Mouse (Mus musculus): ENCODE data around the gene Rprd1b. TPM values are rescaled to one million over a fixed set of nuclear protein-coding genes. Genes with fewer than 3 reads are reported as not detected.

Rprd1b gene
- total RNA-seq, 2 experiments from 2014 or later = 24.8 to 28.9 TPM

GRCm38 (mm10) chr2:158070885-158071632 lies 42.8 kb downstream of the Rprd1b start:
- no peak for DNase-seq
- intact Hi-C loops (cut with DNase I; ENCODE audit: low total_unique reads) = no loop called here

- intact Hi-C loops (cut with DNase I; ENCODE audit: low total_unique reads) = no loop called here
- no peak for DNase-seq
Observed at GRCm38 (mm10) chr2:158071633-158071995, 43.3 kb downstream of the Rprd1b start.

GRCm38 (mm10) chr2:158074835-158075234 lies 46.5 kb downstream of the Rprd1b start:
- no peak for DNase-seq
- intact Hi-C loops (cut with DNase I; ENCODE audit: low total_unique reads) = no loop called here

- intact Hi-C loops (cut with DNase I; ENCODE audit: low total_unique reads) = no loop called here
- no peak for DNase-seq
Observed at GRCm38 (mm10) chr2:158076690-158077089, 48.4 kb downstream of the Rprd1b start.

- DNase-seq = no peak
- intact Hi-C loops (cut with DNase I; ENCODE audit: low total_unique reads) = no loop called here
Observed at GRCm38 (mm10) chr2:158077981-158078380, 49.7 kb downstream of the Rprd1b start.

GRCm38 (mm10) chr2:158078971-158079370 lies 50.7 kb downstream of the Rprd1b start:
- DNase-seq = no peak
- intact Hi-C loops (cut with DNase I; ENCODE audit: low total_unique reads) = no loop called here

GRCm38 (mm10) chr2:158079843-158080395 lies 51.6 kb downstream of the Rprd1b start:
- no peak for DNase-seq
- intact Hi-C loops (cut with DNase I; ENCODE audit: low total_unique reads) = no loop called here

GRCm38 (mm10) chr2:158080622-158081241 lies 52.4 kb downstream of the Rprd1b start:
- intact Hi-C loops (cut with DNase I; ENCODE audit: low total_unique reads) = no loop called here
- DNase-seq = no peak

- intact Hi-C loops (cut with DNase I; ENCODE audit: low total_unique reads) = no loop called here
- no peak for DNase-seq
Observed at GRCm38 (mm10) chr2:158084486-158084885, 56.2 kb downstream of the Rprd1b start.

GRCm38 (mm10) chr2:158090096-158090495 lies 61.8 kb downstream of the Rprd1b start:
- intact Hi-C loops (cut with DNase I; ENCODE audit: low total_unique reads) = no loop called here
- DNase-seq = no peak

- intact Hi-C loops (cut with DNase I; ENCODE audit: low total_unique reads) = no loop called here
- peak; percentile 37 for DNase-seq
Observed at GRCm38 (mm10) chr2:158093345-158093744, 65.0 kb downstream of the Rprd1b start.

GRCm38 (mm10) chr2:158094300-158094699 lies 66.0 kb downstream of the Rprd1b start:
- no peak for DNase-seq
- intact Hi-C loops (cut with DNase I; ENCODE audit: low total_unique reads) = no loop called here

GRCm38 (mm10) chr2:158094846-158095245 lies 66.5 kb downstream of the Rprd1b start:
- no peak for DNase-seq
- intact Hi-C loops (cut with DNase I; ENCODE audit: low total_unique reads) = no loop called here

GRCm38 (mm10) chr2:158097071-158097470 lies 68.8 kb downstream of the Rprd1b start:
- intact Hi-C loops (cut with DNase I; ENCODE audit: low total_unique reads) = no loop called here
- DNase-seq = no peak

GRCm38 (mm10) chr2:158098730-158099129 lies 70.4 kb downstream of the Rprd1b start:
- DNase-seq = no peak
- intact Hi-C loops (cut with DNase I; ENCODE audit: low total_unique reads) = no loop called here

GRCm38 (mm10) chr2:158099537-158099936 lies 71.2 kb downstream of the Rprd1b start:
- no peak for DNase-seq

GRCm38 (mm10) chr2:158101768-158102167 lies 73.5 kb downstream of the Rprd1b start:
- intact Hi-C loops (cut with DNase I; ENCODE audit: low total_unique reads) = no loop called here
- no peak for DNase-seq

More at GRCm38 (mm10) chr2:158099537-158099936, 71.2 kb downstream of the Rprd1b start:
- intact Hi-C loops (cut with DNase I; ENCODE audit: low total_unique reads) = no loop called here

- intact Hi-C loops (cut with DNase I; ENCODE audit: low total_unique reads) = loop anchor here (5.0 kb wide), 1 partner anchor 42 kb away; the partner anchor contains the start of gene Tgm2
- no peak for DNase-seq
Observed at GRCm38 (mm10) chr2:158104966-158105365, 76.7 kb downstream of the Rprd1b start.

GRCm38 (mm10) chr2:158105605-158106004 lies 77.3 kb downstream of the Rprd1b start:
- no peak for DNase-seq
- intact Hi-C loops (cut with DNase I; ENCODE audit: low total_unique reads) = loop anchor here (2.0 to 5.0 kb wide), 2 partner anchors 42 to 97 kb away; partner anchors contain the start of gene Tgm2

GRCm38 (mm10) chr2:158106947-158107587 lies 78.8 kb downstream of the Rprd1b start:
- peak; percentile 54 for DNase-seq
- intact Hi-C loops (cut with DNase I; ENCODE audit: low total_unique reads) = loop anchor here (2.0 to 5.0 kb wide), 2 partner anchors 40 to 96 kb away; partner anchors contain the start of gene Tgm2
